Mouse (Mus musculus) liver, embryonic 13.5 days (tissue): ENCODE data around the gene Usp29. TPM values are rescaled to one million over a fixed set of nuclear protein-coding genes. Genes with fewer than 3 reads are reported as not detected.
"Not testable (repeated sequence)": the region's sequence is repeated elsewhere in the genome, so short reads cannot be mapped to it uniquely, and the experiment has no call there.

Source experiments
- ATAC-seq: fragments of 200-750 bp; cut with Nextera tagmentation; 2 replicates; pipeline ENCODE4 v1.8.0; 2017; ENCODE audit warnings: low read depth, mild to moderate bottlenecking, moderate number of reproducible peaks, moderate library complexity
- DNase-seq: peaks from one replicate; pipeline ENCODE4 v3.0.0; 2022
- H3K27ac ChIP-seq: fragments of 300-500 bp; sonication (generic); 2 replicates; pipeline ENCODE4 v1.5.1; 2015; ENCODE audit warnings: moderate library complexity, mild to moderate bottlenecking, inconsistent platforms
- H3K27me3 ChIP-seq: fragments of 300-500 bp; sonication (generic); 2 replicates; pipeline ENCODE4 v1.6.1; 2015; ENCODE audit warnings: mild to moderate bottlenecking, inconsistent platforms
- H3K36me3 ChIP-seq: fragments of 300-500 bp; sonication (generic); 2 replicates; pipeline ENCODE4 v1.6.1; 2015; ENCODE audit warnings: mild to moderate bottlenecking, inconsistent platforms
- H3K4me1 ChIP-seq: fragments of 300-500 bp; sonication (generic); replicated peaks from 2 replicates; pipeline ENCODE4 v1.6.1; 2015; ENCODE audit warnings: inconsistent platforms
- H3K4me2 ChIP-seq: fragments of 300-500 bp; sonication (generic); 2 replicates; pipeline ENCODE4 v1.6.1; 2015; ENCODE audit warnings: inconsistent platforms, mild to moderate bottlenecking, moderate library complexity
- H3K4me3 ChIP-seq: fragments of 300-500 bp; sonication (generic); replicated peaks from 2 replicates; pipeline ENCODE4 v1.5.1; 2015; ENCODE audit warnings: mild to moderate bottlenecking, inconsistent platforms
- H3K9ac ChIP-seq: fragments of 300-500 bp; sonication (generic); 2 replicates; pipeline ENCODE4 v1.6.1; 2015; ENCODE audit warnings: mild to moderate bottlenecking, inconsistent platforms
- H3K9me3 ChIP-seq: fragments of 300-500 bp; sonication (generic); replicated peaks from 2 replicates; pipeline ENCODE4 v1.6.1; 2016; ENCODE audit warnings: inconsistent platforms
- WGBS: fragments of 180-500 bp; shearing (Covaris S2); methylation state at CpG from one replicate; pipeline ENCODE4 v1.1.7; 2015; ENCODE audit not compliant: insufficient replicate concordance; 5-methylcytosine and 5-hydroxymethylcytosine counted together
- polyA plus RNA-seq: library from polyadenylated mRNA; unstranded; fragments of >200 nt; fragmentation: Nextera tagmentation; extraction: Ambion mirVana; gene quantifications from 2 replicates; pipeline ENCODE4 v1.2.1, GENCODE M21; 2015

The Usp29 gene
- polyA plus RNA-seq, 1 experiment from 2014 or later: 1.9 TPM

GRCm38 (mm10) chr7:6878849-6879248 is 148.5 kb downstream of the Usp29 start:
- not testable (repeated sequence) for H3K9me3 ChIP-seq, H3K4me3 ChIP-seq, H3K27ac ChIP-seq, H3K4me2 ChIP-seq, H3K4me1 ChIP-seq, ATAC-seq, DNase-seq, H3K9ac ChIP-seq, H3K27me3 ChIP-seq, H3K36me3 ChIP-seq
- WGBS: 49% methylated on average over 3 of the region's 3 CpGs

DNA sequence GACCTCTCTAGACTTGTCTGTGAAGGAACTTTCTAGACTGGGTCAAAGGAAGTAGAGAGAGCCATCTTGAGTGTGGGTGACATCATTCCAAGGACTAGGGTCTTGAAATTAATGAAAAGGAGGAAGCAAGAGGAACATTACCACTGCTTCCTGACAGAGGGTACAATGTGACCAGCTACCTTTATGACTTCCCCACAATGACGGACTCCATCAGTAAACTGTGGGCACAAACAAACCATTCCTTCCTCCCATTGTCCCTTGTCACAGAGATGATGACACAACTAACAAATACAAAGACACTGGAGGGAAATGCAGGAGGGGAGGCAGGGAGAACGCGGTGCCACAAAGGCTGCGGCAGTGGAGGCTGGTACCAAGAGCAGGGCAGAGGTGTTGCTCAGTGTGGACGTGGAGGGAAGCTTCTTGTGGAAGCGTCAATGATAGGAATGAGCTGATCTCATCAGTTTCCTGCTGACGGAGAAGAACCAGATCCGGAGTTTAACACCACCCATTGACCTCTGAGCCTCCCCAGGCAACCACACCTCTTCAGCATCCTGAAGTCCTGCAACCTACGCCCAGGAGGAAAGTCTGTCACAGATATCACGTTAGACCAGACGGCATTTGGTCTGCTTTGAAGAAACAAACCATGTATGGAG is 149.3 kb downstream of the Usp29 start:
- H3K9ac ChIP-seq: no peak overlapping the region
- no peaks in the 10 kb centered on the region for H3K36me3 ChIP-seq
- no peak overlapping the region for H3K4me3 ChIP-seq
- no peaks in the 10 kb centered on the region for H3K27me3 ChIP-seq
- DNase-seq (no peak), ATAC-seq (no peak)
- H3K9me3 ChIP-seq: no peaks in the 10 kb centered on the region
- H3K27ac ChIP-seq: no peak overlapping the region
- WGBS: 23% methylated on average over 11 of the region's 11 CpGs
- H3K4me1 ChIP-seq: no peaks in the 10 kb centered on the region
- no peak overlapping the region for H3K4me2 ChIP-seq

DNA sequence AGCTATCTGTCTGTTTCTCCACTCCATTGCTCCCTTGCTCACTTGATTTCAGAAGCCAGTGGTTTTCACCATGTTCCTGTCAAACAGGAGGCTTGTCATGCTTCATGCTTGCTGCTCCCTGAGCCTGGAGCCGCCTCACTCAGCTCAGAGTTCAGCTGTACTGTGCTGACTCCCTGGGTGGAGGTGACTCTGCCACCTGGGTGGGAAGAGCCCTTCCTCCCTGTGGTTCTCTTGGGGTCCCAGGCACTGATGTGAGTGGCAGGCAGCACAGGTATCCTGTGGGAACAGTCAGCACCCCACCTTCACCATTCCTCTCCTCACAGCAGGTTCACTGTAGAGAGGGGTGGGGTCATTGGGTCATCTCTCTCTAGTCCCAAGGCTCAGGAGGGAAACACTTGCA is 150.5 kb downstream of the Usp29 start:
- H3K27me3 ChIP-seq, DNase-seq, H3K36me3 ChIP-seq, H3K9ac ChIP-seq, H3K4me3 ChIP-seq, H3K27ac ChIP-seq, H3K4me2 ChIP-seq, H3K4me1 ChIP-seq, H3K9me3 ChIP-seq: not testable (repeated sequence)
- 56% methylated on average over 1 of the region's 1 CpGs for WGBS
- 0 out of 2 replicates have a peak, but pooled peaks have one; percentile 27 for ATAC-seq

DNA sequence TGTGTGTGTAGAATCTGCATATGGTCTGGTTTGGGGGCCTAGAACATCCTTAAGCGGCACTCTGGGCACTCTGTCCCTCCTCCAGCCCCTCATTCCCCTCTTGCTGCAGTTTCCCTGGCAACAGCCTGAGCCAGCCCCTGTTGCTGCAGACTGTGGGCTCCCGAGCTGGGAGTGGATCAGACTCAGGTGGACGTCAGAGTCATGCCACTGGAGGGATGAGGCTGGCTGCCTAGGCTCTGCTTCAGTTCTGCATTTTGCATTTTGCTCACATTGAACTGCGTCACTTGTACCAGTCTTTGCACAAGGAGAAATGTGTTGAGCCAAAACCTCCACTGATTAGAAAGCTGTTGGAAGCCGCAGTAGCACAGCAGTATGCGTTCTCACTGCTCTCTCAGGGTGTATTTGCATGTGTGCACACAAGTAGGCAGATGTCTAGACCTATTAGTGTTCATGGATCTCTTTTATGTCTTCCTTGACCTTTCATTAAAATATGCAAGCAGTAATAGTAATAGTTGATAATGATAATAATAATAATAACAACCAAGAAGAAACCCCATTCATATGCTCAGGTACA is 151.2 kb downstream of the Usp29 start:
- no peak overlapping the region for H3K4me3 ChIP-seq
- H3K4me2 ChIP-seq: no peak overlapping the region
- no peaks in the 10 kb centered on the region for H3K36me3 ChIP-seq
- no peaks in the 10 kb centered on the region for H3K27me3 ChIP-seq
- ATAC-seq (no peak), DNase-seq (no peak)
- no peaks in the 10 kb centered on the region for H3K4me1 ChIP-seq
- no peaks in the 10 kb centered on the region for H3K9me3 ChIP-seq
- 59% methylated on average over 6 of the region's 6 CpGs for WGBS
- no peak overlapping the region for H3K9ac ChIP-seq
- no peak overlapping the region for H3K27ac ChIP-seq

GRCm38 (mm10) chr7:6883376-6884147 is 153.2 kb downstream of the Usp29 start:
- WGBS: 51% methylated on average over 8 of the region's 8 CpGs
- no peaks in the 10 kb centered on the region for H3K4me1 ChIP-seq

DNA sequence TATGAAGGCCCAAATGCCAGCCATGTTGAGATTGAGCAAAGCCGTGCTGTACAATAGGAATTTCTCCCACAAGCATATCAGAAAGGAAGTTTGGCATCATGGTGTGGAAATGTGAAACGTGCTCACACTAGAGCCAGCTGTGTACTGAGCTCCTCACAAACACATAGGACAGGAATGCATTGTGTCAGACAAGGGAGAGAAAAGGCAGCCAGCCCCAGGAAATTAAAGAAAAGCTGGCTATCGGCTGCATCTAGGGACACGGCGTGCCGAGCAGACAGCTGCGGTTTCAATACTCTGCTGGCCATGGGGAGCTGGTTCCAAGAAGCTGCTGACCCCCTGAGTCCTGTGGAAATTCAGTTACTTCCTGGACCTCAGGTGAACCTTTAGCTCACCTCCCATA is 155.0 kb downstream of the Usp29 start:
- no peak for ATAC-seq
- no peaks in the 10 kb centered on the region for H3K27me3 ChIP-seq
- DNase-seq: no peak
- H3K4me2 ChIP-seq: no peak overlapping the region
- H3K27ac ChIP-seq: no peak overlapping the region
- H3K4me3 ChIP-seq: no peak overlapping the region
- 75% methylated on average over 7 of the region's 7 CpGs for WGBS
- no peaks in the 10 kb centered on the region for H3K9me3 ChIP-seq
- H3K9ac ChIP-seq: no peak overlapping the region
- H3K36me3 ChIP-seq: no peaks in the 10 kb centered on the region
- no peaks in the 10 kb centered on the region for H3K4me1 ChIP-seq

More at GRCm38 (mm10) chr7:6883376-6884147, 153.2 kb downstream of the Usp29 start:
- no peaks in the 10 kb centered on the region for H3K36me3 ChIP-seq
- no peak overlapping the region for H3K27ac ChIP-seq
- no peaks in the 10 kb centered on the region for H3K27me3 ChIP-seq
- no peaks in the 10 kb centered on the region for H3K9me3 ChIP-seq
- DNase-seq: no peak
- peak; percentile 73 for ATAC-seq
- H3K4me3 ChIP-seq: no peak overlapping the region
- H3K4me2 ChIP-seq: no peak overlapping the region
- no peak overlapping the region for H3K9ac ChIP-seq

DNA sequence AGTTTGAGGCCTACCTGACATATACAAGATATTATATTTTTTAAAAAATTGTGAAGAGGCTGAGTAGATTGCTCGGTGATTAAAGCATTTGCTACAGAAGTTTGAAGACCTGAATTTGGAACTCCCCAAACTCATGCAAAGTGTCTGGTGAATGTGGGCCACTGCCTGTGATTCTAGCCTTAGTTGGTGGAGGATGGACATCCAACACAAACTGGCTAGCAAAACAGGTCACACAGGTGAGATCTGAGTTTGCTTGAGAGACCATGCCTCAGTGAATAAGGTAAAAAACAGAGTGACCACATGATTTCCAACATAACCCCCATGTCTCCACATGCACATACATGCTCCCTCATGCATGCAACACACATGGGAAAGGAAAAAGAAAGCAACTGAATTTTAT is 156.5 kb downstream of the Usp29 start:
- ATAC-seq (no peak), DNase-seq (no peak)
- Histone ChIP-seq H3K9ac (no peak overlapping the region), H3K27me3 (no peaks in the 10 kb centered on the region), H3K4me2 (no peak overlapping the region), H3K4me3 (no peak overlapping the region), H3K9me3 (no peaks in the 10 kb centered on the region), H3K27ac (no peak overlapping the region), H3K36me3 (no peaks in the 10 kb centered on the region), H3K4me1 (no peaks in the 10 kb centered on the region)
- WGBS: 65% methylated on average over 1 of the region's 1 CpGs

- no peaks in the 10 kb centered on the region for H3K27me3 ChIP-seq
- no peak overlapping the region for H3K9ac ChIP-seq
- no peak for ATAC-seq
- no peaks in the 10 kb centered on the region for H3K36me3 ChIP-seq
- DNase-seq: no peak
- no peaks in the 10 kb centered on the region for H3K4me1 ChIP-seq
- no peak overlapping the region for H3K4me2 ChIP-seq
- H3K9me3 ChIP-seq: no peaks in the 10 kb centered on the region
- H3K27ac ChIP-seq: no peak overlapping the region
- H3K4me3 ChIP-seq: no peak overlapping the region
- WGBS: 70% methylated on average over 5 of the region's 5 CpGs
These were observed 159.5 kb downstream of the Usp29 start for GRCm38 (mm10) chr7:6889871-6890270.

DNA sequence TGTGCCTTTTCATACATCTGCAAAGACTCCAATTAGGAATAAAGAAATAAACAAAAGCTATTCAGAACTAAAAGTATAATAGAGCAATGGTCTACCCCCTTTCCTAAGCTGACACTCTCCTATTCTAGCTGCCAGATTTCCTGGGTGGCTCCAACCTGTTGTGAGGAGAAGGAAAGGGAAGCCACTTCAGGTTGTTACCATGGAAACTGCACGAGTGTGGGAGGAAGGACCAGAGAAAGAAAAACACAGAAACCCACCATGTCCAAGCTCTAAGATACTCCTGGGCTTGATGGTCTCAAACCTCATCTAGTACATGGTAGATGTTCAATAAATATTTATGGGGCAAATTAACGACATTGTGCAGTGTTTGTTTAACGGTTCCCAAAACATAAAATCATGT is 160.8 kb downstream of the Usp29 start:
- H3K36me3 ChIP-seq: no peaks in the 10 kb centered on the region
- H3K9me3 ChIP-seq: no peaks in the 10 kb centered on the region
- no peaks in the 10 kb centered on the region for H3K4me1 ChIP-seq
- H3K9ac ChIP-seq: no peak overlapping the region
- H3K4me2 ChIP-seq: no peak overlapping the region
- ATAC-seq (no peak), DNase-seq (no peak)
- WGBS: 46% methylated on average over 3 of the region's 3 CpGs
- no peaks in the 10 kb centered on the region for H3K27me3 ChIP-seq
- H3K4me3 ChIP-seq: no peak overlapping the region
- no peak overlapping the region for H3K27ac ChIP-seq

DNA sequence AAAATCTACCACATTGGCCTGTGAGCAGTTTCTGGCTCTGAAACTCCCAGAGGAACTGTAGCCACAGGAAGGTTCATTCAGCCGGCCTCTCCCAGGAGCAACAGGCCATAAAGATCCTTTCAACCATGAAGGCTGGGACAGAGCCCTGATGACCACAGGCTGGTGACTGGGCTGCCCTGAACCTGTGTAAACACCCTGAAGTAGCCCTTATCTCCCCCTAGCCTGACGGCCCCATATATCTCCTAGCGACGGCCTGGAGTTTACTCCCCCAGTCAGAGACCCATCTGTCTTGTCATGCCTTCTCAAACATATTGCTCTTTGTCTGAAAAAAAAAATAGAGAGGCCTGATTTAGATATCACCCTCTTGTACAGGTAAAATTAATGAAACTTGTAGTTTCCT is 166.6 kb downstream of the Usp29 start:
- ATAC-seq, H3K9ac ChIP-seq, H3K4me1 ChIP-seq, H3K27me3 ChIP-seq, H3K36me3 ChIP-seq, H3K27ac ChIP-seq, H3K9me3 ChIP-seq, DNase-seq, H3K4me2 ChIP-seq, H3K4me3 ChIP-seq: not testable (repeated sequence)
- WGBS: 28% methylated on average over 4 of the region's 4 CpGs

GRCm38 (mm10) chr7:6900672-6901071 is 170.3 kb downstream of the Usp29 start:
- 74% methylated on average over 7 of the region's 7 CpGs for WGBS
- Histone ChIP-seq H3K9me3 (no peaks in the 10 kb centered on the region), H3K4me2 (no peak overlapping the region), H3K27ac (no peak overlapping the region), H3K4me3 (no peak overlapping the region), H3K9ac (no peak overlapping the region), H3K4me1 (no peaks in the 10 kb centered on the region), H3K36me3 (no peaks in the 10 kb centered on the region), H3K27me3 (no peaks in the 10 kb centered on the region)
- ATAC-seq (no peak), DNase-seq (no peak)
